Mouse (Mus musculus) liver, embryonic 14.5 days (tissue): ENCODE data around the gene Tmx1. TPM values are rescaled to one million over a fixed set of nuclear protein-coding genes. Genes with fewer than 3 reads are reported as not detected.
A peak's percentile ranks its signal among the peaks of the same experiment; 100 is the strongest.

Experiments
- ATAC-seq: fragments of 200-750 bp; cut with Nextera tagmentation; 2 replicates; pipeline ENCODE4 v1.8.0; 2017; ENCODE audit warnings: moderate number of reproducible peaks, mild to moderate bottlenecking, moderate library complexity; ENCODE audit not compliant: insufficient read depth
- DNase-seq, 3 experiments: peaks; one replicate each; pipeline ENCODE4 v3.0.0-alpha.2; 2012 to 2013; ENCODE audit warnings: low read depth in 3 of 3, low spot score in 3 of 3
- H3K27ac ChIP-seq: fragments of 300-500 bp; sonication (generic); 2 replicates; pipeline ENCODE4 v1.5.1; 2014; ENCODE audit warnings: moderate library complexity, mild to moderate bottlenecking, control low read depth, inconsistent platforms
- H3K27me3 ChIP-seq: fragments of 300-500 bp; sonication (generic); 2 replicates; pipeline ENCODE4 v1.6.1; 2014; ENCODE audit warnings: mild to moderate bottlenecking, low read length, moderate library complexity; ENCODE audit not compliant: control insufficient read depth, insufficient read depth
- H3K36me3 ChIP-seq: fragments of 300-500 bp; sonication (generic); replicated peaks from 2 replicates; pipeline ENCODE4 v1.6.1; 2014; ENCODE audit warnings: low read depth; ENCODE audit not compliant: control insufficient read depth, insufficient read depth
- H3K4me1 ChIP-seq, 2 experiments: fragments of 200-500 bp in 1 of 2; fragments of 300-500 bp in 1 of 2; sonication (generic) in 1 of 2; replicated peaks; 2 replicates each; pipeline ENCODE4 v1.6.1; 2012 to 2014; ENCODE audit warnings: antibody characterized with exemption in 1 of 2, inconsistent platforms in 1 of 2, low read length in 1 of 2; ENCODE audit not compliant: control insufficient read depth in 2 of 2, insufficient read depth in 2 of 2
- H3K4me2 ChIP-seq: fragments of 300-500 bp; sonication (generic); 2 replicates; pipeline ENCODE4 v1.6.1; 2014; ENCODE audit warnings: low read depth, mild to moderate bottlenecking, control low read depth, moderate library complexity
- H3K4me3 ChIP-seq, 2 experiments: fragments of 200-500 bp in 1 of 2; fragments of 300-500 bp in 1 of 2; sonication (generic) in 1 of 2; 2 replicates each; pipeline ENCODE4 v1.5.1; 2012 to 2014; ENCODE audit warnings: low read depth in 2 of 2, low read length in 2 of 2, mild to moderate bottlenecking in 2 of 2, control low read depth in 1 of 2, inconsistent platforms in 1 of 2, moderate library complexity in 1 of 2; ENCODE audit not compliant: insufficient read depth in 1 of 2
- H3K9ac ChIP-seq: fragments of 300-500 bp; sonication (generic); replicated peaks from 2 replicates; pipeline ENCODE4 v1.6.1; 2014; ENCODE audit warnings: mild to moderate bottlenecking, control low read depth, moderate library complexity
- H3K9me3 ChIP-seq: fragments of 300-500 bp; sonication (generic); 2 replicates; pipeline ENCODE4 v1.6.1; 2016; ENCODE audit warnings: low read length, mixed read lengths; ENCODE audit not compliant: control insufficient read depth
- CTCF ChIP-seq: IDR thresholded peaks from 2 replicates; pipeline ENCODE4 v1.5.1; 2016; ENCODE audit warnings: antibody characterized with exemption, low read depth, control low read depth
- EP300 ChIP-seq: IDR thresholded peaks from 2 replicates; pipeline ENCODE4 v1.6.1; 2016; ENCODE audit warnings: antibody characterized with exemption, low read depth
- WGBS: fragments of 180-500 bp; shearing (Covaris S2); extraction: QIAGEN DNeasy Blood & Tissue Kit; methylation state at CpG from one replicate; pipeline ENCODE4 v1.1.7; 2014; ENCODE audit not compliant: insufficient replicate concordance; 5-methylcytosine and 5-hydroxymethylcytosine counted together
- polyA plus RNA-seq, 2 experiments: library from polyadenylated mRNA; depleted of rRNA in 1 of 2; stranded (reverse) in 1 of 2; unstranded in 1 of 2; fragments of >200 nt; fragmentation: Nextera tagmentation in 1 of 2; extraction: Ambion mirVana in 1 of 2; gene quantifications; 2 replicates each; pipeline versions ENCODE4 v1.2.1 to v1.2.3; 2012 to 2014

Gene Tmx1
- polyA plus RNA-seq, 2 experiments, result 32.9 to 86.2 TPM

DNA sequence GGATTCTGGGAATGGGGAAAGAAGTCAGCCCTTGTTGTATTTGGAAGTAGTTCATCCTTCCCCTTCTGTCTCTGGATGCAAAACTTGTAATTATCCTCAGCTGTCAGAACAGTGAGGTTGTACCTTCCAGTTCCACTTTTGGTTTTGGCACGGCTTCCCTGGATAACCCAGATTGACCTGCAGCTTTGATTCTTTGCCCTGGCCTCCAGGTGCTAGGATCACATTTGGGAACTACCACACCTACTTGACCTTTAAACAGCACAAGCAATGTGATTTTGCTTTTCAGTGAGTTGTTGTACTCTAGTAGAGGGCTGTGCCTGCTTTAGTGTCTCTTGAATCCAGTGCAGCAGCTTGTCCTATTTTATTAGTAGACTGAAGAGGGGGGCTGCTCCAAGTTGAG, 6.7 kb downstream of the Tmx1 start:
- WGBS, result 100% methylated on average over 1 of the region's 1 CpGs
- no peak overlapping the region for H3K9ac ChIP-seq
- H3K4me3 ChIP-seq, result no peak overlapping the region
- H3K4me1 ChIP-seq, result peaks cover 3 to 6% of the 10 kb centered on the region in 2 experiments; a peak in 3 of 4 replicates
- no peaks in the 10 kb centered on the region for H3K9me3 ChIP-seq
- DNase-seq, result no peak
- TF ChIP-seq EP300, result no peak
- no peak for TF ChIP-seq CTCF
- peaks cover 69% of the 10 kb centered on the region for H3K36me3 ChIP-seq
- no peak overlapping the region for H3K27ac ChIP-seq
- no peak for ATAC-seq
- no peak overlapping the region for H3K4me2 ChIP-seq
- H3K27me3 ChIP-seq, result no peaks in the 10 kb centered on the region

DNA sequence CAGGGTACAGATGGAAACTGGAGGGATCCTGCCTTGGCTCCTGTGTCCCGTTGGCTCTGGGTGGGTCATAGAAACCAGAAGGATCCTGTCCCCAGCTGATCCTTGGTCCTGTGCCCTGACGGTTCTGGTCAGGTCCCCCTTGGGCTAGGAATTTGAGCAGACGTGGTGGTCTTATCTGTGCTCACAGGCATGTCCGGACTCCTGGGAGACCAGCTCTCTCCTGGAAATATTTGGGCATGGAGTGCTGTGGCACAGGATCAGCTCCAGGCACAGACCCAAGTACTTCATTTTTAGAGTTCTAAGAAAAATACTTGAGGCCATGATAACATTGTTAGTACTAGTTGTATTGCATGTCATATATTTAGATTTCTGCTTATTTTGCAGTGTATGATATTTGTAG, 11.1 kb downstream of the Tmx1 start:
- Histone ChIP-seq H3K9ac (no peak overlapping the region), H3K4me2 (no peak overlapping the region), H3K27me3 (no peaks in the 10 kb centered on the region), H3K9me3 (no peaks in the 10 kb centered on the region), H3K4me1 (no peaks in the 10 kb centered on the region), H3K36me3 (peaks cover 72% of the 10 kb centered on the region), H3K4me3 (no peak overlapping the region), H3K27ac (no peak overlapping the region)
- ATAC-seq (no peak), DNase-seq (no peak)
- TF ChIP-seq CTCF (no peak), EP300 (no peak)
- 77% methylated on average over 4 of the region's 4 CpGs for WGBS

DNA sequence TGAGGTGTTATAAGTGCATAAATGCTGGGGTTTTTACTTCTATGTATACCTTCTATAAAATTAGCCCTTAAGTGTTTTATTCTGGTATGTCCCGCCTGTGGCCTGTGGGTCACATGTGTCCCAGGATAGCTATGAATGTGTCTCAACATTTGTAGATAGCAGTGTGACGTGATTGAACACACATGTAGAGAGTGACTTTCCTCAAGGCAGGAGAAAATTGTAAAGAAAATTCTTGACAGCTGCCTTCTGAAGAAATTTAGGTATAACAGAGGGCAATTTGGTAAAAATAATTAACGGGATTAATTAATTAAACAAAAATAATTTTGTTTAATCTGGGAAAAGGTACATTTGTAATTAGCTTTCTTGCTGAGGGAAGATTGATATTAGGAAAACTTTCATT, 22.4 kb downstream of the Tmx1 start:
- Histone ChIP-seq H3K36me3 (no peaks in the 10 kb centered on the region), H3K4me1 (no peaks in the 10 kb centered on the region), H3K27me3 (no peaks in the 10 kb centered on the region), H3K4me2 (no peak overlapping the region), H3K4me3 (no peak overlapping the region), H3K9ac (no peak overlapping the region), H3K27ac (no peak overlapping the region), H3K9me3 (no peaks in the 10 kb centered on the region)
- ATAC-seq, result no peak
- 65% methylated on average over 3 of the region's 3 CpGs for WGBS
- DNase-seq, result no peak
- TF ChIP-seq CTCF (no peak), EP300 (no peak)

- Histone ChIP-seq H3K4me3 (no peak overlapping the region), H3K9ac (no peak overlapping the region), H3K4me2 (peak overlapping the region; percentile 16), H3K27me3 (no peaks in the 10 kb centered on the region), H3K9me3 (no peaks in the 10 kb centered on the region), H3K4me1 (no peaks in the 10 kb centered on the region), H3K27ac (no peak overlapping the region), H3K36me3 (no peaks in the 10 kb centered on the region)
- TF ChIP-seq EP300 (no peak), CTCF (no peak)
- WGBS, result 53% methylated on average over 16 of the region's 16 CpGs
- ATAC-seq (no peak), DNase-seq (no peak)
Measured at GRCm38 (mm10) chr12:70476884-70477576, 24.1 kb downstream of the Tmx1 start.

GRCm38 (mm10) chr12:70477593-70478287, 24.8 kb downstream of the Tmx1 start:
- TF ChIP-seq CTCF (peak; percentile 69), EP300 (no peak)
- H3K36me3 ChIP-seq, result no peaks in the 10 kb centered on the region
- no peak overlapping the region for H3K4me3 ChIP-seq
- ATAC-seq (no peak), DNase-seq (peak; percentile 9 to 24 (median 10))
- 70% methylated on average over 16 of the region's 16 CpGs for WGBS
- H3K27ac ChIP-seq, result no peak overlapping the region
- no peaks in the 10 kb centered on the region for H3K9me3 ChIP-seq
- H3K27me3 ChIP-seq, result no peaks in the 10 kb centered on the region
- H3K9ac ChIP-seq, result no peak overlapping the region
- H3K4me2 ChIP-seq, result no peak overlapping the region; the same call in 1 of the 2 replicates
- no peaks in the 10 kb centered on the region for H3K4me1 ChIP-seq
